Mouse (Mus musculus) MEL (cell line): ENCODE measurements around the gene Gm36176. TPM values are rescaled to one million over a fixed set of nuclear protein-coding genes. Genes with fewer than 3 reads are reported as not detected.

Source experiments
- DNase-seq: peaks from one replicate; pipeline ENCODE4 v3.0.0; 2011; ENCODE audit warnings: low read depth, low spot score
- H3K27ac ChIP-seq: 2 replicates; pipeline ENCODE4 v1.5.1; 2012; ENCODE audit warnings: low read depth, mild to moderate bottlenecking, control low read depth, low read length, moderate library complexity; ENCODE audit not compliant: control insufficient read depth
- H3K27me3 ChIP-seq, 2 experiments: fragments of 150-350 bp in 1 of 2; sonication (generic) in 1 of 2; 2 replicates each; pipeline ENCODE4 v1.6.1; 2012; ENCODE audit warnings: low read length in 2 of 2, mild to moderate bottlenecking in 2 of 2, improper control_type of control experiment in 1 of 2, moderate library complexity in 1 of 2; ENCODE audit not compliant: insufficient read depth in 2 of 2, control insufficient read depth in 1 of 2
- H3K36me3 ChIP-seq, 2 experiments: 2 replicates each; pipeline ENCODE4 v1.6.1; 2012 to 2014; ENCODE audit warnings: low read length in 2 of 2, improper control_type of control experiment in 1 of 2, inconsistent platforms in 1 of 2, mild to moderate bottlenecking in 1 of 2; ENCODE audit not compliant: insufficient read depth in 2 of 2, control insufficient read depth in 1 of 2
- H3K4me1 ChIP-seq, 2 experiments: fragments of 150-350 bp in 1 of 2; sonication (generic) in 1 of 2; 2 replicates each; pipeline ENCODE4 v1.6.1; 2012; ENCODE audit warnings: low read length in 2 of 2, improper control_type of control experiment in 1 of 2, mild to moderate bottlenecking in 1 of 2; ENCODE audit not compliant: insufficient read depth in 2 of 2, control insufficient read depth in 1 of 2
- H3K4me3 ChIP-seq, 2 experiments: fragments of 150-350 bp in 1 of 2; sonication (generic) in 1 of 2; 2 replicates each; pipeline ENCODE4 v1.5.1; 2012; ENCODE audit warnings: low read depth in 2 of 2, low read length in 2 of 2, mild to moderate bottlenecking in 2 of 2, moderate library complexity in 2 of 2, control low read depth in 1 of 2, improper control_type of control experiment in 1 of 2; ENCODE audit not compliant: control insufficient read depth in 1 of 2, insufficient read depth in 1 of 2
- H3K79me2 ChIP-seq: 2 replicates; pipeline ENCODE4 v1.6.1; 2012; ENCODE audit warnings: mild to moderate bottlenecking, low read length, moderate library complexity; ENCODE audit not compliant: control insufficient read depth, poor library complexity, insufficient read depth
- H3K9ac ChIP-seq: 2 replicates; pipeline ENCODE4 v1.6.1; 2012; ENCODE audit warnings: low read depth, mild to moderate bottlenecking, control low read depth, low read length, moderate library complexity; ENCODE audit not compliant: control insufficient read depth, poor library complexity, severe bottlenecking
- H3K9me3 ChIP-seq: fragments of 150-350 bp; sonication (generic); replicated peaks from 2 replicates; pipeline ENCODE4 v1.6.1; 2012; ENCODE audit warnings: mild to moderate bottlenecking, low read length, improper control_type of control experiment, moderate library complexity; ENCODE audit not compliant: insufficient read depth
- BHLHE40 ChIP-seq: IDR thresholded peaks from 2 replicates; pipeline ENCODE4 v1.6.1; 2012; ENCODE audit warnings: low read depth, mild to moderate bottlenecking, inconsistent platforms, low read length, improper control_type of control experiment, borderline replicate concordance
- CHD2 ChIP-seq: IDR thresholded peaks from 2 replicates; pipeline ENCODE4 v1.6.1; 2011; ENCODE audit warnings: low read length, improper control_type of control experiment
- EP300 ChIP-seq, 2 experiments: IDR thresholded peaks; 2 replicates each; pipeline ENCODE4 v1.6.1; 2011; ENCODE audit warnings: improper control_type of control experiment in 2 of 2, low read length in 2 of 2, low read depth in 1 of 2, mild to moderate bottlenecking in 1 of 2
- ETS1 ChIP-seq: IDR thresholded peaks from 2 replicates; pipeline ENCODE4 v1.6.1; 2012; ENCODE audit warnings: low read depth, mild to moderate bottlenecking, inconsistent platforms, low read length, improper control_type of control experiment, moderate library complexity
- HCFC1 ChIP-seq: IDR thresholded peaks from 2 replicates; pipeline ENCODE4 v1.6.1; 2012; ENCODE audit warnings: low read depth, mild to moderate bottlenecking, inconsistent platforms, low read length, improper control_type of control experiment, moderate library complexity
- MAX ChIP-seq: IDR thresholded peaks from 2 replicates; pipeline ENCODE4 v1.6.1; 2011; ENCODE audit warnings: low read length, improper control_type of control experiment
- MEF2A ChIP-seq: IDR thresholded peaks from 2 replicates; pipeline ENCODE4 v1.6.1; 2014; ENCODE audit warnings: low read depth, mild to moderate bottlenecking, inconsistent platforms, low read length, improper control_type of control experiment; ENCODE audit not compliant: poor library complexity, insufficient replicate concordance, severe bottlenecking; ENCODE audit errors: extremely low read depth
- MYC ChIP-seq: IDR thresholded peaks from 2 replicates; pipeline ENCODE4 v1.6.1; 2011; ENCODE audit warnings: low read depth, mild to moderate bottlenecking, low read length, improper control_type of control experiment, moderate library complexity
- NELFE ChIP-seq: IDR thresholded peaks from 2 replicates; pipeline ENCODE4 v1.6.1; 2011; ENCODE audit warnings: low read depth, low read length, improper control_type of control experiment
- RCOR1 ChIP-seq: IDR thresholded peaks from 2 replicates; pipeline ENCODE4 v1.6.1; 2012; ENCODE audit warnings: low read depth, mild to moderate bottlenecking, inconsistent platforms, low read length, improper control_type of control experiment
- SMC3 ChIP-seq: IDR thresholded peaks from 2 replicates; pipeline ENCODE4 v1.6.1; 2011; ENCODE audit warnings: low read depth, low read length, improper control_type of control experiment
- TBP ChIP-seq: IDR thresholded peaks from 2 replicates; pipeline ENCODE4 v1.8.0; 2011; ENCODE audit warnings: low read depth, low read length, improper control_type of control experiment
- TCF12 ChIP-seq: IDR thresholded peaks from 2 replicates; pipeline ENCODE4 v1.6.1; 2014; ENCODE audit warnings: low read depth, mild to moderate bottlenecking, inconsistent platforms, low read length, improper control_type of control experiment, moderate library complexity
- polyA plus RNA-seq, 2 experiments: library from polyadenylated mRNA; stranded (reverse) in 1 of 2; unstranded in 1 of 2; fragments of >175 nt in 1 of 2; fragments of >200 nt in 1 of 2; gene quantifications; 2 replicates each; pipeline versions ENCODE4 v1.2.1 to v1.2.4; 2012; ENCODE audit warnings: low replicate concordance in 2 of 2, low read depth in 1 of 2; ENCODE audit not compliant: insufficient read length in 2 of 2, insufficient read depth in 1 of 2, missing spikeins in 1 of 2
- total RNA-seq: library from RNA; depleted of rRNA; stranded (reverse); fragments of 300-350 nt; gene quantifications from 2 replicates; pipeline ENCODE4 v1.2.3, GENCODE M21; 2012

Gene Gm36176
- total and polyA plus RNA-seq, 3 experiments, result not detected

- H3K27ac ChIP-seq, result no peak within 1 kb of the TSS
- no peak within 1 kb of the TSS for H3K4me3 ChIP-seq
- H3K79me2 ChIP-seq, result no peaks in the 10 kb centered on the region
- H3K27me3 ChIP-seq, result peaks cover 5 to 8% of the 10 kb centered on the region in 2 experiments
- TF ChIP-seq MAX (no peak), MYC (no peak), BHLHE40 (no peak), EP300 (IDR thresholded peaks at IDR 0.05; ENCODE audit: low read depth in 1 of 2, low read length in 2 of 2) (no peak)
- H3K9me3 ChIP-seq, result no peaks in the 10 kb centered on the region
- H3K4me1 ChIP-seq, result no peaks in the 10 kb centered on the region
- H3K9ac ChIP-seq, result no peak within 1 kb of the TSS
- no peaks in the 10 kb centered on the region for H3K36me3 ChIP-seq
- DNase-seq, result no peak
These were observed 47.6 kb upstream of the Gm36176 start, which contains the start of gene Gm19668 for GRCm38 (mm10) chr10:77798921-77799508. Gm19668 (minus strand) TSS chr10:77799133.

GRCm38 (mm10) chr10:77804095-77804494 is 42.5 kb upstream of the Gm36176 start:
- H3K9ac ChIP-seq, result no peak overlapping the region
- H3K9me3 ChIP-seq, result no peaks in the 10 kb centered on the region
- no peaks in the 10 kb centered on the region for H3K36me3 ChIP-seq
- TF ChIP-seq MEF2A, result no peak
- no peak for TF ChIP-seq CHD2
- no peak for TF ChIP-seq NELFE
- no peaks in the 10 kb centered on the region for H3K79me2 ChIP-seq
- peaks cover 8 to 9% of the 10 kb centered on the region in 2 experiments for H3K27me3 ChIP-seq
- no peak overlapping the region for H3K27ac ChIP-seq
- H3K4me3 ChIP-seq, result no peak overlapping the region
- no peak for DNase-seq
- H3K4me1 ChIP-seq, result no peaks in the 10 kb centered on the region

- Histone ChIP-seq H3K27me3 (no peaks in the 10 kb centered on the region), H3K79me2 (no peaks in the 10 kb centered on the region), H3K4me3 (no peak within 1 kb of the TSS), H3K36me3 (no peaks in the 10 kb centered on the region), H3K9me3 (no peaks in the 10 kb centered on the region), H3K4me1 (no peaks in the 10 kb centered on the region), H3K9ac (no peak within 1 kb of the TSS), H3K27ac (no peak within 1 kb of the TSS)
- no peak for TF ChIP-seq BHLHE40
- no peak for TF ChIP-seq CHD2
- TF ChIP-seq MEF2A, result no peak
- no peak for TF ChIP-seq NELFE
- TF ChIP-seq MYC, result no peak
- no peak for TF ChIP-seq TBP
- no peak for TF ChIP-seq RCOR1
- TF ChIP-seq HCFC1, result no peak
- TF ChIP-seq SMC3, result no peak
- no peak for TF ChIP-seq TCF12
- TF ChIP-seq ETS1, result no peak
- no peak for DNase-seq
These were observed 34.9 kb upstream of the Gm36176 start, which contains the start of gene Gm9507 for GRCm38 (mm10) chr10:77811743-77812142. Gm9507 (minus strand) TSS chr10:77811843.
